Mouse (Mus musculus) WW6 (cell line): ENCODE measurements around the gene Rpl27.
"Not testable (repeated sequence)": the region's sequence is repeated elsewhere in the genome, so short reads cannot be mapped to it uniquely, and the experiment has no call there.

Experiments
- DNase-seq: peaks from one replicate; pipeline ENCODE4 v3.0.0-alpha.2; 2013; ENCODE audit warnings: low read depth, low spot score

Gene Rpl27

DNA sequence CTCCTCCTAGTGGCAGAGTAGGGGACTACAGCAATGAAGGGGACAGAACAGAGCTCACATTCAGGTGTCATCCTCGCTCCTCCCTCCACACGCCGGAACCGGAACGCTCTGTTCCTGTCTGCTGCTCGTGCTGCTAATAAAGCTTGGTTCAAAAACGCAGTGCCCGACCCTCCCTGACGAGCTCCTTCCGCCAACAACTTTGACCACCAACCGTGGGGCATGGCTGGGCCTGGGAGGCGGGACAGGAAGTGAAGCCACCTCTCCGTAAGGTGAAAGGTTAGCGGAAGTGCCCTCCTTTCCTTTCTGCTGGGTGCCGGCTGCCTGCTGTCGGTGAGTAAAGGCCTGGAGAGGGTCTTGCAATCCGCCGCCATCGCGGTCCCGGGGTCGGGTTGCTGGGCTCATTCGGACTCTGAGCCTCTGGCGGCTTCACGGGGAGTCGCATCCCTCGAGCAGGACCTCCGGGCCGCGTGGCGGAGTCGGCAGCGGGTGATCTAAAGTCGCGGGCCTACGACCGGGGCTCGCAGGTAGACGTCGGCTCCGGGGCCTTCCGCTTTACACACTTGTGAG, at the start of gene Rpl27:
Rpl27 (plus strand) TSS at position 172 of the 567 bp plus-strand sequence.
- peak; percentile 100 for DNase-seq

DNA sequence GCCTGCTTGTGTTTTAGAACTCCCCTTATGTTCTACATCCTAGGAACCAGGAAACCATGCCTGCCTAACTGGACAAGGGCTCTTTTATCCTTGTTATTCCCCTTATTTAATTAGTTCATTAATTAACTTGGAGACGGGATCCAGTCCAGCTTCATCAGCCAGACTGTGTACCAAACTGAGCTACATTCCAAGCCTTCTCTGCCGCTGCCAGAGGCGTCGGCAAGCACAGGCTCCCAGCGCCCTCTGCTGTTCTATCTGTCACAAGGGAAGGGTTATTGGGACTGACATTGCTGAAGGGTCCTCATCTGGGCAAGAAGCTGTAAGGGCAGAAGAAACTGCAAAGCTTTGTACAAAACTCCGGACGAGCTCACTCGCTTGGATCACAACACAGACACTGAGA, 47.0 kb upstream of the Rpl27 start:
- DNase-seq = peak; percentile 61

DNA sequence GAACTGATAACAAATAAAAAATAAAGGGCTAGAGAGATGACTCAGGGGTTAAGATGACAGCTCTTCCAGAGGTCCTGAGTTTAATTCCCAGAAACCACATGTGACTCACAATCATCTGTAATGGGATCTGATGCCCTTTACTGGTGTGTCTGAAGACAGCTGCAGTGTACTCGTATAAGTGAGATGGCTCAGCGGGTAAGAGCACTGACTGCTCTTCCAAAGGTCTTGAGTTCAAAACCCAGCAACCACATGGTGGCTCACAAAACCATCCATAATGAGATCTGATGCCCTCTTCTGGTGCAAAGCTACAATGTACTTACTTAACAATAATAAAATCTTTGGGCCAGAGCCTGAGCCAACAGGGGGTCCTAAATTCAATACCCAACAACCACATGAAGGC, 26.8 kb upstream of the Rpl27 start:
- no peak for DNase-seq

DNA sequence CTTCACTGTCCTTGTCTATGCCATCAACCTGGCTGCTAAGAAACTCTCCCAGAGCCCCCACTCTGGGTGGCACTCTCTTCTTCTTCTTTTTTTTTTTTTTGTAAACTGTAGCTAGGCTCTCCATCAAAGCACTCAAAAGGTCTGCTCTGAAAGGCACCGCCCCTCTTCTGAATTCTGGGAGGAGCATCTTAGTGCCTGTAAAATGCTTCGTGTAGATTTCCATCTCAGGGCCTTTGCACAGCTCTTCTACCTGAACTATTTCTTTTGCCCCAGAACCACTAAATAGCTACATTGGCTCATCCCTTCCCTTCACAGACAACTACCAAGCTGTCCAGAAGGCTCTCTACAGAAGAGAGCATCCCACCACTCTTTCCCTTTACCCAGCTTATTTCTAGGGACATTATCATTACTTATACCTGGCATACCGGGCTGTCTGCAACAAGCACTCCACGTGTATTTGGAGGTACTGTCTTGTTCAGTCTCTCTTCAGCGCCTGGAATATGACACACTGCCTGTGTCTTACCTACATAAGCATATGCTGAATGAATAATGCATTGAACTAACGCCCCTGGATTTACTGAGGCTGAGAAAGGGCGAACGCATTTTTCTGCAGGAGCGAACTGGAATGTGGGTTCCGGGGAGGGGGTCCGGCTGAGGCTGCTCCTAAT, 25.5 kb upstream of the Rpl27 start:
- no peak for DNase-seq

DNA sequence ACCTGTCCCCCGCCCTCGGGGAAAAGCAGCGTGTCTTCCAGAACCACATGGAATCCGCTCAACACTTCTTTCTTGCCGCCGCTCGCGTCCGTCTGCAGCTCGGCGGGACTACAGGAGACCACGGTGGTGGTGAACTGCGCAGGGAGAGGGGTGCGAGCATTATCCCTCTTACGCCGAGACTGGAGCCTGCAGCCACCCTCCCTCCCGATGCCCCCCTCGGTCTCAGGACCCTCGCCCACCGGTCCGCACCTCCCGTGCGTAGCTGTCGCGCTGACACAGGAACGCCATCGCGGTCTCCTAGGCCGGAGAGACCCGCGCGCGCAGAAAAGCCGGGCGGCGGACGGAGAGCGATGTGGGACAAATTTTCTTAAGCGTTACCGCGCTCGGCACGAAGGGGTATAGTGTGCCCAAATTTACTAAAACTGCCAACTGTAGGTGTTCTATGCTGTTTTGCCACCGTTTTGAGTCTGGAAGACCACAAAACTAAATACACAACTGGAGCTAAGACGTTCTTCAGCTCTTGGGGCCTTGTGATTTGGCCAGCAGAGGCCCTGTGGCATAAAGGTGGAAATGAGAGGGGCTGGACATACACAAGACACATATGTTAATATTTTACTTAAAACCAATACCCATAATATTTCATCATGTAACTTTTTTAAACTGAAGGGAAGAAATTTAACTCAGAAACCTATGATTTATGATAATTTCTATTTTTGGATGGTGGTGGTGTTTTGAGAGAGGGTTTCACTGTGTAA, 24.8 kb upstream of the Rpl27 start, which contains the start of gene Aarsd1:
Aarsd1 (minus strand) TSS at position 515 of the 755 bp plus-strand sequence.
- DNase-seq = no peak

DNA sequence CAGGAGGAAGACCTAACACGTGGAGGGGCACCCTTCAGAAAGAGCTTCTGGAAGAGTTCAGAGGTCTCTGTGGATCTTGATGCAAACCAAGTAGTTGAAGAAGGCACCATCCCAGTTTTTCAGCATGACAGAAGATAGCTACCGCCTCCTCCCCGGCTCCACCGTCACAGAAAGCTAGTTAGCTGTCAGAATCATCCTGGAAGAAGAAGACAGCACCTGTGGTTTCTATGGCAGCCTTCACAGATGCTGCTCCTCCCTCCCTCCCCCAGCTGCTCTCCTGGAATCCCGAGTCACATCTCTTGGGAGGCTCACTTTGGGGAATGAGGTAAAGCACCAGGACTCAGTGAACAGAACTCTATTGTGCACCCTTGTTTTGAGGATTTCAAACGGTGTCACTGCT, 23.1 kb upstream of the Rpl27 start:
- no peak for DNase-seq

DNA sequence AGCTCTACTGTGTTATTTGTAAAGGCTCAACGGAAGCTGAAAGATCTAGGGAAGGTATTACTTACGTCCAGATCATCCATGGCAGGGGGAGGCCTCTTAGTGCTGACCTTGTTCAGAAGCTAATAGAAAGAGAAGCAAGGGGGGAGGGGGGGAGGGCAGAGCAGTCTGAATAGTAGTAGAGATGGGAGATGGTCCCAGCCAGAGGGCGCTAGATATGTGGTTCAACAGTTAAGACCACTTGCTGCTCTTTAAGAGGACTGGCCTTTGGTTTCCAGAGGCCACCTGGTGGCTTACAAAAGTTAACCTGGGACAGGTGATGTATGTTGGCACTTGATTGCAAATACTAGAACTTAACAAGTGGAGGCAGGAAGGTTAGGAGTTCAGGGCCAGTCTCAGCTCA, 22.5 kb upstream of the Rpl27 start:
- no peak for DNase-seq

DNA sequence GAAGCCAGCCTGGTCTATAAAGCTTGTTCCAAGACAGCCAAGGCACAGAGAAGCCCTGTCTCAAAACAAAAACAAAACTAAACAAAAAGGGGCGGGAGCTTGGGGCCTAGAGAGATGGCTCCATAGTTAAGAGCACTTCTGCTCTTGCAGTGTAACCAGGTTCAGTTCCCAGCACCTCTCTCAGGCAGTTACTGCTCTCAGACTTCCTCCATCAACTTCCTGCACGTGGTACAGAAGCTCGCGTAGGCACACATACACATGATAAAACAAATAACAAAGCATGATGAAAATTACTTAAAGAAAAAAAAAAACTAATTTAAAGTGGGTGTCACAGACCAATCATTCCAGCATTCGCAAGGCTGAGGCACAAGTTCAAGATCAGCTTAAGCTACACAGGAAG, 21.9 kb upstream of the Rpl27 start:
- no peak for DNase-seq

DNA sequence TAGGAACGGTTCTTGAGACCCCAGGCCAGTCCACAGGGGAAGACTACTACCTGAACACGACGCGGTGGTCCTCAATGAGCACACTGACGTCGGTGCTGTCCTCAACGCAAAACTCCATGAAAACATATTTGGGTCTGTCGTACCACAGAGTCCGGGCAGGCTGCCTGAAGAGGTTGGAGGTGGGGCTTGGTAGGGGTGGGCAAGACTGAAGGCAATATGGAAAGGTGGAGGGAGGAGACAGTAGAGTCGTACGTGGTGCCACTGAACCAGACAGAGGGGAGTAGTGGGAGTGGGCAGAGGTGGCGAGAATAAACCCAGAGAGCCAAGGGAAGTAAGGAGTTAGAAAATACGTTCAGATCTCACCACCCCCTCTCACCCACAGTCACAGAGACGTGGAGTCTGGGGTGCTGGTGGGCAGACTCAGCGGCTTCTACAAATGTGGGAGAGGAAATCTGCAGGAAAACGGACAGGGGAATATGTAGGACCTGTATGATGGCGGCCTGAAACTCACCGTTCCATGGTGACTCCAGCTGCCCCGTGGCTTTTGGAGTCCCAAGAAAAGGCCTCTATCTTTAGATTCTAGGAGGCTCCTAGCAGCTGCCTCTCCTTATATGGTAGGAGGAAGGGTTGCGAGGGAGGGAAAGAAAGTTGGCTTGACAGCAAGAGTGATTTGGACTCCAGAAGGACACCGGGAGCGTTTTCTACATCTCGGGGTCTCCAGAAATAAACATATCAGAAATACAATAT, 17.8 kb upstream of the Rpl27 start, which contains the start of gene Gm27029:
Gm27029 (minus strand) TSS at position 692 of the 747 bp plus-strand sequence.
- no peak for DNase-seq

DNA sequence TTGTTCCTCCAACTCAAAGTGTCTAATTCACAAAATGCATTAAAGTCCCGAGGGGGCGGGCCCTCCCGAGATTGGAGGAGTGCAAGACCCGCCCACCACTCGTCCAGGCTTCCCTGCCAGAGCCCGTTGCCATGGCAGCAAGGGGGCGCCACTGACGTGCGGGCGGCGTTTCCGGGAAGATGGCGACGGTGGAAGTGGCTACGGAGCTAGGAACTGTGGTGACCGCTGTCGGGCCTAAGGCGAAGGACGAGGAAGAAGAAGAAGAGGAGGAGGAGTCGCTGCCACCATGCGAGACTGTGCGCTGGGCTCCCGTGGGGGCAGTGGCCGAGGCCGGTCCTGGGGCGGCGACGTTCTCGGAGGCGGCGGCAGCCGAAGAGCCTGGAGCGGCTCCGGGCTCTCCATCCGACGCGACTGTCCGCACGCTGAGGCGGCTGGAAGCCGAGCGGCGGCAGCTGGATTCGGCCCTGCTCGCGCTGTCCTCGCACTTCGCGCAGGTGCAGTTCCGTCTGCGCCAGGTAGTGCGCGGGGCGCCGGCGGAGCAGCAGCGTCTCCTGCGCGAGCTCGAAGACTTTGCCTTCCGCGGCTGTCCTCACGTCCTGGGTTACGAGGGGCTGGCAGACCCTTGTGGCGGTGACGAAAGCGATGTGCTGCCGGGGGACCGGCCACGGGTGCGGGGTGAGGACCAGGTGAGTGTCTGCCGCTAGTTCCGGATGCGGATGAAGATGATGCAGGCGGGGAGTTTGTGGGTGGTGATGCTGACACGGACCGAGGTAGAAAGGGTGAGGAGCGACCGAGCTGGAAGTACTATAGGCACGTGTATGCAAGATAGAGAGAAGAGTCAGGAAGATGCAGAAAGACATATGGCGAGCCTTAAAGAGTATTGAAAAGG, 16.9 kb upstream of the Rpl27 start, which contains the start of the genes Rundc1 and Ptges3l:
Rundc1 (plus strand) TSS at position 161 of the 889 bp plus-strand sequence.
Ptges3l (minus strand) TSS at position 409 of the 889 bp plus-strand sequence.
- DNase-seq = peak; percentile 93

DNA sequence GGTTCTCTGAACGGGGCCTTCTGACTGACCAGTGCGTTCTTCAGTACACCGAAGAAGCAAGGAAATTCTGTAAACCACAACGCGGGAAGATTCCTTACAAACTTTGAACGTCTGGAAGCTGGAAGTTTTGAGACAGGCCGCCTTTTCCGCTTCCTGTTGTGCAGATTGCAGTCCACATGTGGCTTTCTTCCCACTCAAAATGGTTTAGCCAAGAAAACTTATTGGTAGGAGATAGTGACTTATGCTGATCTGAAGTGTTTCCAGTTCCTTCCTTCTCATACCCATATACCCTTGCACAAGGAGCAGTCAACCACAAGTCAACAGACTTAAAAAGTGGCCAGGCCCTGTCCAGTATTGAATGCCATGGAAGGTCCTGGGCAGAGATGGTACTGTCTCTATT, 15.9 kb upstream of the Rpl27 start:
- DNase-seq = no peak

DNA sequence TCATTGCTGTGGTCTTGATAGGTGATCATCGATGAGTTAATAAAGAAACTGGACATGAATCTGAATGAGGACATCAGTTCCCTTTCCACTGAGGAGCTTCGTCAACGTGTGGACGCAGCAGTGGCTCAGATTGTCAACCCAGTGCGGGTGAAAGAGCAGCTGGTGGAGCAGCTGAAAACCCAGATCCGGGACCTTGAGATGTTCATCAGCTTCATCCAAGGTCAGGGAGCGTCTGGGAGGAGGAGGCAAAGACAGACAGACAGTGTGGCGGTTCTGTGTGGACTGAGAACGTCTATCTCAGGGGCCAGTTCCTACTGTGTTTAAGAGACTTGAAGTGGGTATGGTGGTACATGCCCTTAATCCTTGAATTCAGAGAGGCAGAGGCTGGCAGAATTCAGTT, 10.8 kb upstream of the Rpl27 start:
- DNase-seq = no peak

DNA sequence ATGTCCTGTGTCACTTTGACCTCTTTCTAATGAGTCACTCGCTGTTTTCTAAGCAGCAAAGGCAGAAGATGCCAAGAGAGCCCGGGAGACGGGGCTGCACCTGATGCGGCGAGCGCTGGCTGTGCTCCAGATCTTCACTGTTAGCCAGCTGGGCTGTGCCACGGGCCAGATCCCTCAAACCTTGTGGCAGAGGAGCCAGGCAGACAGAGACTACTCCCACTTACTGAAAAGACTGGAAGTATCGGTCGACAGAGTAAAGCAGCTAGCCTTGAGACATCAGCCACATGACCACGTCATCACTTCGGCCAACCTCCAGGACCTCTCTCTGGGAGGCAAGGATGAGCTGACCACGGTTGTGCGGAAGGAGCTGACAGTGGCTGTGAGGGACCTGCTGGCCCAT, 8.7 kb upstream of the Rpl27 start:
- no peak for DNase-seq

DNA sequence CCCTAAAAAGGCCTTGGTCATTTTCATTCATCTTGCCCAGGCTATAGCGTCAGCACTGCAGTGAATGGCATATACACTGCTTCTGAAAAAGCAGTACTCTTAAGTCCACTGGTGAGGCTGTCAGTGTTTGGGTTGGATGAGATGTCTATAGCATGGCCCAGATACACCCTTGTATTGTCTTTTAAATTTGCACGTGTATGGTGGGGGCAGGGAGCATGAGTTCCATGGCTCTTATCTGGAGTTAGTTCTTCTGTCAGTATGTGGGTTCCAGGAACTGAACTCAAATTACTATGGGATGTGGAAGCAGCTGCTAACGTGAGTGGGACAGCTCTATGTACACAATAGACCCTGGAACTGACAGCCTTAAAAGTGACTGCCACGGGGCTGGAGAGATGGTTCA, 6.3 kb upstream of the Rpl27 start:
- DNase-seq = no peak

DNA sequence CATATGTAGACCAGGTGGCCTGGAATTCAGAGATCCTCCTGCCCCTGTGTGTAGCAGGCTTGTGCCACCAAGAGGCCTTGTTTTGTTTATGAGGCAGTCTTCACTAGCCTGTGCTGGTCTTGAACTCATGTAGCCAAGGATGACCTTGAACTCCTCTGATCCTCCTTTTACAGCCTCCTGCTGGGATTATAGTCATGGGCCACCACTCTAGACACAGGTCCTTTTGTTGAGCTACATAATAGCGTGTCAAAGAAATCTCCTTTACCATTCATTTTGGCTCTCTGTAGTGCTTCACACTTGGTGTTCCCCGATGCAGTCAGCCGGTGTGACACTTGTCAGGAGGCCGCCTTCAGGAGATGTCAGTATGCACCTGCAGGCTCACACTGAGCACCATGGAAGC, 5.2 kb upstream of the Rpl27 start:
- DNase-seq = no peak

DNA sequence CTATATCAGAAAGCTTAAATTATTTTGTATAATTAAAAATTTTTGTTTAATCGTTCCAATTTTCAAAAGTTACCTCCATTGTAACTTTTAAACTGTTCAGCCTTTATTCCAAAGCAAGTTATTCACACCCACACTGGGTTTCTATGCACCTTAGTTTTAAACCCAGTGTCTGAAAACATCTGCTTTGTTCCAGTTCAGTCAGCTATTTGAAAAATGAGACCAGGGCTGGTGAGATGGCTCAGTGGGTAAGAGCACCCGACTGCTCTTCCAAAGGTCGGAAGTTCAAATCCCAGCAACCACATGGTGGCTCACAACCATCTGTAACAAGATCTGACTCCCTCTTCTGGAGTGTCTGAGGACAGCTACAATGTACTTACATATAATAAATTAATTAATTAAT, 4.1 kb upstream of the Rpl27 start:
- not testable (repeated sequence) for DNase-seq

DNA sequence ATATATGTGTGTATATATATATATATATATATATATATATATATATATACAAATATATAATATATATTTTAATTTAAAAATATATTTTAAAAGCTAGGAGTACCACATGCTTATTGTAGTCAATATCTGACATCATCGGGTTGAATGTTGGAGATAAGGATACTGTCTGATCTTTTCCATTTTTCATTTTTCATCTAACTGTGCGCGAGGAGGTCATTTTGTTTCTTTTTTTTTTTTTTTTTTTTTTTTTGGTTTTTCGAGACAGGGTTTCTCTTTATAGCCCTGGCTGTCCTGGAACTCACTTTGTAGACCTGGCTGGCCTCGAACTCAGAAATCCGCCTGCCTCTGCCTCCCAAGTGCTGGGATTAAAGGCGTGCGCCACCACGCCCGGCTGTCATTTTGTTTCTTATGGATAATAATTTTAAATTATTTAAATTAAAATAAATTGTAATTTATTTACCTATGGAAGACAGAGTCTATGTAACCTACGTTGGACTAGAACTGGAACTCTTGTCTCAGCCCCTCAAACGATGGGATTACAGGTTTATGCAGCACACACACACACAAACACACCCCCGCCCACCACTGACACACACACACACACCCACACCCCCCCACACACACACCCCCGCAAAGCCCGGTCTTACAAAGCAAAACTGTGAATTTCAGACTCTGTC, 510 bp upstream of the Rpl27 start:
- DNase-seq = not testable (repeated sequence)

DNA sequence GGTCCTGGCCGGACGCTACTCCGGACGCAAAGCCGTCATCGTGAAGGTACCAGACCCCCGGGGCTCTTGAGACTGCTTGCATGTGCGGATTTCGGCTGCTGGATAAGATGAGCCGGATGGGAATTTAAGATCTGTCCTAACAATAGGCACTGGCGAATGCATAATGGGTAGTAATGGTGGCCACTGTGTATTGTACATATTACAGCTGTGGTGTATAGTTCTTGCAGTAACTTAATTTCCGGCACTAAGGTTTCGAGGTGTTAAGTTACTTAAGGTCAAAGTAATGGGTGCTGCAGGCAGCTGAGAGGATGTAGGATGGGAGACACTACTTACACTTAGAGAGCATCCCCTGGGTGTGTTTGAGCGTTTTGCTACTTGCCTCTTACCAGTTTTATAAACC, 662 bp downstream of the Rpl27 start:
- no peak for DNase-seq

DNA sequence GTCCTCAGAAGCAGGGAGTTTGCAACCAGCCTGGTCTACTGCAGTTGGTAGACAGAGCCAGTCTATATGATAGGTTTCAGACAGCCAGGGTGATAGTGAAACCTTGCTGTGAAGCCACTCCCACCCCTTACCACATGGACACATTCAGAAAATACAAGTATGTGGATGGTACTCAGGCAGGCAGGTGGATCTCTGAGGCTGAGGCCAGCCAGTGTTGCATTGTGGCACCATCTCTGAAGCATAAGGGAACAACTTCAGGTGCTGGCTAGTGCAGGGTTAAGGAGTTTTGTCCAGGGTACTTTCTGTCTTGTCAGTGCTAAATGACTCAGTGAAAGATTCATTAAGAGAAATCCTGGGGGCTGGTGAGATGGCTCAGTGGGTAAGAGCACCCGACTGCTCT, 4.2 kb downstream of the Rpl27 start:
- DNase-seq = no peak

DNA sequence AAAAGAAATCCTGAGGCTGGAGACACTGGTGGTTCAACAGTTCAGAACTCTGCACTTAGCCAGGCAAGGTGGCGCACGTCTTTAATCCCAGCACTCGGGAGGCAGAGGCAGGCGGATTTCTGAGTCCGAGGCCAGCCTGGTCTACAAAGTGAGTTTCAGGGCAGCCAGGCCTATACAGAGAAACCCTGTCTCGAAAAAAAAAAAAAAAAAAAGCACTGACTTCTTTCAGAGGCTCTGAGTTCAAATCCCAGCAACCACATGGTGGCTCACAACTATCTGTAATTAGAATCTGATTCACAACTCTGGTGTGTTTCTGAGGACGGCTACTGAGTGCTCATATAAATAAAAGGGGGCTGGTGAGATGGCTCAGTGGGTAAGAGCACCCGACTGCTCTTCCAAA, 4.8 kb downstream of the Rpl27 start:
- DNase-seq = not testable (repeated sequence)
